Mouse (Mus musculus) layer of hippocampus, postnatal 10 days (tissue): Measurements from ENCODE around the gene Slc5a6. TPM values are rescaled to one million over a fixed set of nuclear protein-coding genes. Genes with fewer than 3 reads are reported as not detected.

Source experiments
- DNase-seq, 2 experiments: peaks; one replicate each; pipeline ENCODE4 v3.0.0; 2021; ENCODE audit warnings: low spot score in 2 of 2
- total RNA-seq, 2 experiments: library from RNA; stranded (reverse); gene quantifications; 2 replicates each; pipeline ENCODE4 v1.2.3; 2021

The Slc5a6 gene
- total RNA-seq, 2 experiments from 2014 or later = 14.2 to 16.6 TPM

DNA sequence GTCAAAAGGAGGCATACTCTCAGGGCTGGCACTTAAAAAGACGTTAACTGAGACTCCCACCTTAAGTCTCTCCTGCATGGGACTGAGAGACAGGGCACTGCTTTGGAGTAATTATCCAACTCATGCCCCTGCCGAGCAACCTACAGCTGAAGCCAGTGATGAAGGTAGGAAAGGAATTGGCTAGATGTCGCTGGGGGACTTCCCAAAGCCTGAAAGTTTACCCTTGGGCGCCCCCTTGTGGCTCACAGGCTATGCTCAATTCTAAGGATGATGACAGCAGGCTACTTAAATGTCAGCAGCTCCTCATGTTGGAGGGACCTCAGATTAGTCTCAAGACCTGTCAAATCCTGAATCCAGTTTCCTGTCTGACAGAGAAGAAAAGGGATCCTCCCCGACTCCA is 44.5 kb downstream of the Slc5a6 start:
- DNase-seq = peak; percentile 95 to 96

GRCm38 (mm10) chr5:31001560-31001959 is 47.2 kb downstream of the Slc5a6 start:
- DNase-seq = no peak

DNA sequence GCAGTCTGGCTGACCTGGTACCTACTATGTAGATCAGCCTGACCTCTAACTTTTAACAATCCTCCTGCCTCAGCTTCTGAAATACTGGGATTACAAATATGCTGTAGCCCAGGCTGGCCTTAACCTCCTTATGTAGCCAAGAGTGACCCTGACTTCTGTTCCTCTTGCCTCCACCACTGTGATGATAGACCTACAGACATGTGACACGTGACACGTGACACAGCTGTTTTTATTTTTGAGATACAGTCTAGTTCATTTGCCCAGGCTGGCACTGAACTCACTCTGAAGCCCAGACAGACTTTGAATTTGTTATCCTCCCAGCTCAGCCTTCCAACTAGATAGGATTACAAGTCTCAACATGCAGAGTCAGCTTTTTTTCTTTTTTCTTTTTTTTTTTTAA is 47.7 kb downstream of the Slc5a6 start:
- no peak for DNase-seq

- no peak for DNase-seq
Measured at GRCm38 (mm10) chr5:31000122-31000521, 48.6 kb downstream of the Slc5a6 start.

GRCm38 (mm10) chr5:30999324-30999723 is 49.4 kb downstream of the Slc5a6 start:
- DNase-seq = no peak

GRCm38 (mm10) chr5:30998306-30998705 is 50.4 kb downstream of the Slc5a6 start:
- peak; percentile 28 to 30 for DNase-seq

DNA sequence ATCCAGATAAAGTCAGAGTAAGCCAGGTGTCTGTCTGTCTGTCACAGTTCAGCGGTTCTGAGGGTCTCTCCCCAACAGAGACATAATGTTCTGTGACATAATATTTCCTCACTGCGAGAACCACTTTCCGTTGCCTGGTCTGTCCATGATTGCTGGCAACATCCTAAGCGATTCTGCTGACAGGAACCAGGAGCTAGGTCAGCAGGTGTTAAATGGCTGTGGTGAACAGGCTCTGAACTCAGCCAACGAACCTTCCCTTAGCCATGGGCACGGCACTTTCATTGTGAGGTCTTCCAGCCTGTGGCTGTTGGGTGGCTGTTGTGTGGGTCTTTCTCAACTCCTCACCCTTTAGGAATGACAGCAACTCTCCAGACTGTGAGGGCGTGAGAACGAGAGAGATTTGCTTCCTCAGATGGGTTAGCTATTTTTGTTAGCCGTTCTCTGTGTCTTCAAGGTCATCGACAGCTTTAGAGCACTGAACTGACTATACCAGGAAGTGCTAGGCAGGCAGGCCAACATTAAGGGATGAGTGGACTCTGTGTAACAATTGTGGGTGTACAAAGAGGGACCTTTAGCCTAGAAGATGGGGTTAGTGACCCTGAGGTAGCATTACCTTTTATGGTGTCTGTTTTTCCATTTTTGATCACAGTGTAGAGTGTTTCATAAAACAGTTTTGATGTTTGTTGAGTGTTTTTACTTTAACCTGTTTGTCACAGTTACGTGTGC is 53.7 kb downstream of the Slc5a6 start:
- DNase-seq = no peak

- no peak for DNase-seq
Measured at GRCm38 (mm10) chr5:30994074-30994473, 54.6 kb downstream of the Slc5a6 start.

- DNase-seq = no peak
Measured at GRCm38 (mm10) chr5:30992980-30993676, 55.6 kb downstream of the Slc5a6 start.

Other genes starting within 250 kb of the Slc5a6 start
- gene Mapre3, start 234.3 kb downstream of the Slc5a6 start, total RNA-seq = 100 to 1,000 TPM; 202 to 212 TPM
- 10 to 100 TPM; 64.5 to 66.9 TPM for gene Tmem214, start 180.9 kb downstream of the Slc5a6 start, total RNA-seq
- 10 to 100 TPM; 23.0 to 25.6 TPM for gene Agbl5, start 160.2 kb downstream of the Slc5a6 start, total RNA-seq
- gene Ost4, start 141.1 kb downstream of the Slc5a6 start, total RNA-seq = 10 to 100 TPM; 91.7 to 98.2 TPM
- gene Emilin1, start 135.5 kb downstream of the Slc5a6 start, total RNA-seq = 1 to 10 TPM; 5.7 to 6.5 TPM
- gene Khk, start 127.5 kb downstream of the Slc5a6 start, total RNA-seq = 10 to 100 TPM in 1 of 2 experiments, 1 to 10 TPM in 1; 8.0 to 12.7 TPM
- gene Cgref1, start 103.3 kb downstream of the Slc5a6 start, total RNA-seq = 10 to 100 TPM; 39.6 to 43.0 TPM
- 100 to 1,000 TPM; 116 to 125 TPM for gene Preb, start 88.6 kb downstream of the Slc5a6 start, total RNA-seq
- gene Tcf23, start 80.3 kb downstream of the Slc5a6 start, total RNA-seq = not detected
- 10 to 100 TPM; 80.1 to 86.1 TPM for gene Atraid, start 612 bp downstream of the Slc5a6 start, total RNA-seq
- gene Cad, start 5.9 kb upstream of the Slc5a6 start, total RNA-seq = 10 to 100 TPM; 21.2 to 23.2 TPM
- not detected for gene Dnajc5g, start 57.4 kb upstream of the Slc5a6 start, total RNA-seq
- gene Slc30a3, start 59.3 kb upstream of the Slc5a6 start, total RNA-seq = 10 to 100 TPM; 41.0 to 47.6 TPM
- not detected for gene Trim54, start 67.8 kb upstream of the Slc5a6 start, total RNA-seq
- gene Ucn, start 89.9 kb upstream of the Slc5a6 start, total RNA-seq = not detected
- 10 to 100 TPM; 36.3 to 41.4 TPM for gene Mpv17, start 105.3 kb upstream of the Slc5a6 start, total RNA-seq
- 1 to 10 TPM; 2.2 to 2.6 TPM for gene Gm29609, start 131.0 kb upstream of the Slc5a6 start, total RNA-seq
- gene Gtf3c2, start 131.2 kb upstream of the Slc5a6 start, total RNA-seq = 10 to 100 TPM; 57.4 to 66.3 TPM
- 10 to 100 TPM; 77.1 to 83.3 TPM for gene Snx17, start 144.3 kb upstream of the Slc5a6 start, total RNA-seq
- gene Eif2b4, start 144.5 kb upstream of the Slc5a6 start, total RNA-seq = 10 to 100 TPM; 53.0 to 62.7 TPM
- 10 to 100 TPM; 28.9 to 33.1 TPM for gene Zfp513, start 153.4 kb upstream of the Slc5a6 start, total RNA-seq
- 100 to 1,000 TPM; 102 to 107 TPM for gene Ppm1g, start 171.8 kb upstream of the Slc5a6 start, total RNA-seq
- 10 to 100 TPM; 76.3 to 76.6 TPM for gene Nrbp1, start 191.9 kb upstream of the Slc5a6 start, total RNA-seq
- not detected for gene Gm9970, start 192.3 kb upstream of the Slc5a6 start, total RNA-seq
- 1 to 10 TPM; 2.3 to 2.9 TPM for gene Krtcap3, start 202.8 kb upstream of the Slc5a6 start, total RNA-seq
- 10 to 100 TPM; 68.7 to 70.3 TPM for gene Ift172, start 242.2 kb upstream of the Slc5a6 start, total RNA-seq
- 100 to 1,000 TPM; 164 to 185 TPM for gene Fndc4, start 247.2 kb upstream of the Slc5a6 start, total RNA-seq
- under 1 TPM; 0.09 to 0.25 TPM for gene Gckr, start 248.5 kb upstream of the Slc5a6 start, total RNA-seq